Mouse (Mus musculus) lung, adult 2 months (tissue): ENCODE results near the gene Map3k7cl. TPM values are rescaled to one million over a fixed set of nuclear protein-coding genes. Genes with fewer than 3 reads are reported as not detected.

Experiments used
- DNase-seq: peaks from one replicate; pipeline ENCODE4 v3.0.0; 2022
- H3K4me1 ChIP-seq: fragments of 200-500 bp; 2 replicates; pipeline ENCODE4 v1.6.1; 2011; ENCODE audit warnings: low read length; ENCODE audit not compliant: control insufficient read depth, insufficient read depth
- H3K4me3 ChIP-seq: fragments of 200-500 bp; replicated peaks from 2 replicates; pipeline ENCODE3; 2011; ENCODE audit warnings: low read depth, mild to moderate bottlenecking, control low read depth, low read length; ENCODE audit errors: extremely low read depth
- CTCF ChIP-seq: fragments of 200-500 bp; IDR thresholded peaks from 2 replicates; pipeline ENCODE4 v1.5.1; 2011; ENCODE audit warnings: mild to moderate bottlenecking, low read length, control low read depth; ENCODE audit not compliant: insufficient read depth
- POLR2A ChIP-seq: fragments of 200-500 bp; IDR thresholded peaks from 2 replicates; pipeline ENCODE4 v1.6.1; 2011; ENCODE audit warnings: low read depth, mild to moderate bottlenecking, control low read depth, low read length, borderline replicate concordance; ENCODE audit errors: extremely low read depth
- WGBS: fragments of 180-500 bp; shearing (Covaris S2); methylation state at CpG from one replicate; pipeline ENCODE4 v1.1.7; 2018; 5-methylcytosine and 5-hydroxymethylcytosine counted together
- polyA plus RNA-seq: library from polyadenylated mRNA; depleted of rRNA; stranded (reverse); fragments of >200 nt; gene quantifications from 2 replicates; pipeline ENCODE4 v1.2.3, GENCODE M21; 2012

Gene Map3k7cl
- polyA plus RNA-seq, 1 experiment = 2.6 TPM

DNA sequence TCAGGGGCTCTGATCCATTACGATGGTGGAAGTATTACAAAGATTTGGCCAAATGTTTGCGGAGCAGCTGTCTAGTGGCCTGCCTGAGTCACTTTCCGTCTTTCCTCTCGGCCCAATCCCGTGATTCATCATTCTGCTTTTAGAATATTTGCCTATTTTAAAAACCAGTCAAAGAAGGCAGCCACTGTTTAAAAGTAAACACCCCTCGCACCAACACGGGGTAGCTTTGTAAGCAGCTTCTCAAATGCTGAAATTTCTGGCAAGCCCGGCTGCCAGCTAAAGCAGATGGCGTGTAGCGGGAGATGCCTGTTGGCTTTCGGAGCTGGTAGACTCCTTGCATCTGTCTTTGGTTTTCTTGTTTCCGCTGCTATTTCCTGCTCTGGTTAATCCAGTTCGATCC is 14.4 kb downstream of the Map3k7cl start:
- DNase-seq = no peak
- WGBS = 49% methylated on average over 13 of the region's 13 CpGs
- TF ChIP-seq POLR2A (no peak), CTCF (no peak)
- H3K4me1 ChIP-seq = no peaks in the 10 kb centered on the region
- H3K4me3 ChIP-seq = no peak overlapping the region

DNA sequence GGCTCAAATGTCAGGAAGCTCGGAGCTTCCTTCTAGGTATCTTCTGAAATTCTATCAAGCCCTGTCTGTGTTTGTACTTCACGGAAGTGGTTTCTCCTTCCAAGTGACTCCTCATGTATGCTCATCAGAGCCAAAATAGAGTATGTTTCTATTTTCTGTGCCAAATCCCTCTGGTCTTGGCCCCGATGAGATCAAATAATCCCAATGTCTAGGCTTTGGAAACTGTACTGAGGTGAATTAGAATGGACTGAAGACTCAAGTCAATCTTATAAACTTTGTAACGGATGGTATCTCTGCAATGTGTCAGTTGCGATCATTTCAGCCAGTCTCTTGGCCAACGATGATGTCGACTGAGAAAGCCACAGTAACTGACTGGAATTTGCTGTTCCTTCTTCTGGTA is 15.1 kb downstream of the Map3k7cl start:
- no peak for DNase-seq
- TF ChIP-seq CTCF = no peak
- no peak for TF ChIP-seq POLR2A
- 74% methylated on average over 7 of the region's 7 CpGs for WGBS
- no peaks in the 10 kb centered on the region for H3K4me1 ChIP-seq
- H3K4me3 ChIP-seq = no peak overlapping the region

- WGBS = 84% methylated on average over 7 of the region's 7 CpGs
- H3K4me1 ChIP-seq = no peaks in the 10 kb centered on the region
- no peak overlapping the region for H3K4me3 ChIP-seq
- no peak for TF ChIP-seq POLR2A
- TF ChIP-seq CTCF = no peak
- no peak for DNase-seq
These were observed 16.5 kb downstream of the Map3k7cl start for GRCm38 (mm10) chr16:87569576-87570105.

GRCm38 (mm10) chr16:87570334-87570733 is 17.2 kb downstream of the Map3k7cl start:
- Histone ChIP-seq H3K4me3 (no peak overlapping the region), H3K4me1 (no peaks in the 10 kb centered on the region)
- TF ChIP-seq POLR2A = no peak
- no peak for TF ChIP-seq CTCF
- DNase-seq = no peak
- 75% methylated on average over 7 of the region's 7 CpGs for WGBS

DNA sequence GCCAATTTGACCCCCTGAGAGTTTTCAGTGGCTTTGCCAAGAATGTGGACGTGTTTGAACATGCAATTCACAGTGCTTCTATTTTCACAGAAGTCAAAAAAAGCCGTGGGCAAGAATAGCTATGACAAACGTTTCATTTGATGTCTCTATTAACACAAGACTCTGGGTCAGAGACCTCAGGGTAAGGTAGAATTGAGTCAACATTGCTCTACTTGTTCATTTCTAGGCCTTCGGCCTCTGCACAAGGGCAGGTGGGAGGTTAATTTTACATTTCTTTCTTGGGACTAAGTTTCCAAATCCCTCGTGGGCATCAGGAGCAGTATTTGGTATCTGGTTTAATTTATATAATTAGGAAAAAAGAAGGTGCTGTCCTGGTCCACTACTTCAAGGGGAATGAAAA is 20.3 kb downstream of the Map3k7cl start:
- no peak for DNase-seq
- no peaks in the 10 kb centered on the region for H3K4me1 ChIP-seq
- WGBS = 50% methylated on average over 5 of the region's 5 CpGs
- no peak overlapping the region for H3K4me3 ChIP-seq
- no peak for TF ChIP-seq POLR2A
- TF ChIP-seq CTCF = no peak

GRCm38 (mm10) chr16:87574160-87574559 is 21.0 kb downstream of the Map3k7cl start:
- DNase-seq = no peak
- Histone ChIP-seq H3K4me1 (no peaks in the 10 kb centered on the region), H3K4me3 (no peak overlapping the region)
- 63% methylated on average over 5 of the region's 5 CpGs for WGBS
- no peak for TF ChIP-seq CTCF

DNA sequence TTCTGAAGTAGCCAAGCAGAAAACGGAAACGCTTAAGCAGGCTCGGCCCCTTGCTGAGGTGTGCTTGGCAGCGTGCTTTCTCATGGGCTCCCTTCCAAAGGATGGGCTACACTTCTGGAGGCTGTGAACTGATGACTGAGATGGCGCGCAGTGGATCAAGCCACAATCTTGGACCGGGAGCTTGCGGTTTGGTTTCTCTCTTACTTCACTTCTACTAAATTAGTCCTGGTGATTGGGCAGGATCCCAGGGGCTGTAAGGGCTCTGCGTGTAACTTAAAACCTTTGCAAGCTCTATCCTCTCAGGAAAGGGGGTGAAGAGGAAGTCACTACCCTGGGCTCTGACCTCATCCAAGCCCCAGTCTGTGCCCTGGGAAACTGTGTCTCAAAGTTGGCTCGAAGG is 22.5 kb downstream of the Map3k7cl start:
- Histone ChIP-seq H3K4me1 (no peaks in the 10 kb centered on the region), H3K4me3 (no peak overlapping the region)
- WGBS = 58% methylated on average over 10 of the region's 10 CpGs
- TF ChIP-seq POLR2A = no peak
- TF ChIP-seq CTCF = no peak
- no peak for DNase-seq

- no peak for TF ChIP-seq POLR2A
- TF ChIP-seq CTCF = 0 out of 2 replicates have a peak, but pooled peaks have one; percentile 18
- DNase-seq = no peak
- Histone ChIP-seq H3K4me3 (no peak overlapping the region), H3K4me1 (no peaks in the 10 kb centered on the region)
- WGBS = 86% methylated on average over 7 of the region's 7 CpGs
These were observed 25.8 kb downstream of the Map3k7cl start for GRCm38 (mm10) chr16:87578881-87579280.

- 76% methylated on average over 14 of the region's 14 CpGs for WGBS
- DNase-seq = no peak
These were observed 26.3 kb downstream of the Map3k7cl start for GRCm38 (mm10) chr16:87579462-87579861.

DNA sequence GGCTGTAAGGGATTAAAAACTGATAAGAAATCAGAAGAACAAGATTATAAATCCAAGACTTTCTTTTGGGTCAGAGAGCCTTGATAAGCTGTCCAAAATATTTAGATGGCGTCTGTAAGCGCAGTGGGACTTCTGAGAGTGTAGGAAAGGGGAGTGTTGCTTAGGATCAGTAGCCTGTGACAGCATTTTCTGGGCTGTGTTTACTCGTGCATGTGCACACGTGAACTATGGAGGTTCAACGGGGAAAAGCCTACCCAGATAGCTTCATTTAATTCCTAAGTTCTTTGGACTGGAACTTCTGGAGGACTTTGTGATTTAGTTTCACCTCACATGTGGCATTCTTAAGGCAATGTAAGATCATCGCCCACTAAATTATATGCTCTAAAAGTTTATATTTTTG is 29.6 kb downstream of the Map3k7cl start:
- WGBS = 79% methylated on average over 6 of the region's 6 CpGs
- H3K4me1 ChIP-seq = no peaks in the 10 kb centered on the region
- H3K4me3 ChIP-seq = no peak overlapping the region
- no peak for TF ChIP-seq POLR2A
- no peak for TF ChIP-seq CTCF
- no peak for DNase-seq

More at GRCm38 (mm10) chr16:87579462-87579861, 26.3 kb downstream of the Map3k7cl start:
- no peak for TF ChIP-seq POLR2A
- no peak for TF ChIP-seq CTCF
- Histone ChIP-seq H3K4me1 (no peaks in the 10 kb centered on the region), H3K4me3 (no peak overlapping the region)

DNA sequence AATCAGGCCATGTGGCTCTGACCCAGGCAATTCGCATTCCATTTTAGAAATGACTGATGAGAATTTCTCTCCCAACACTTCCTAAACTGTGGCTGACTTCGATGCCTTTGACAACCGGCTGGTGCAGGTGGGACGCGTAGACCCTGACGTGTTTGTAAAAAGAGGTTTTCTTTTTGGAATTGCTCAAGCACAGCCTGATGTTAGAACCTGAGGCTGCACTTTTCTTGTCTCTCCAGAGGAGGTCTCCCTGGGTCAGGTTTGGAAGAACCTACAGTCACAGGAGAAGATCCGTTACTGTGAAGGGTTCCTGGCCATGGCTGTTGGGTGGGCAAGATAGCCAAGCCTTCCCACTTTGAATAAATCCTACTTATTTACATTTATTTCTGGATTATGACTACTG is 31.5 kb downstream of the Map3k7cl start:
- no peaks in the 10 kb centered on the region for H3K4me1 ChIP-seq
- WGBS = 51% methylated on average over 7 of the region's 7 CpGs
- no peak overlapping the region for H3K4me3 ChIP-seq
- TF ChIP-seq POLR2A (no peak), CTCF (peak; percentile 27; the same call in 1 of the 2 replicates)
- no peak for DNase-seq
